Mouse (Mus musculus) midbrain, embryonic 11.5 days (tissue): Measurements from ENCODE around the gene Gm10256. TPM values are rescaled to one million over a fixed set of nuclear protein-coding genes. Genes with fewer than 3 reads are reported as not detected.
"Not testable (repeated sequence)": the region's sequence is repeated elsewhere in the genome, so short reads cannot be mapped to it uniquely, and the experiment has no call there.

Experiments
- ATAC-seq: fragments of 200-750 bp; cut with Nextera tagmentation; 2 replicates; pipeline ENCODE4 v1.8.0; 2017; ENCODE audit warnings: moderate TSS enrichment, moderate library complexity; ENCODE audit not compliant: low FRiP score
- DNase-seq: peaks from one replicate; pipeline ENCODE4 v3.0.0; 2015; ENCODE audit warnings: low spot score; ENCODE audit errors: missing footprints
- H3K27ac ChIP-seq: fragments of 300-500 bp; sonication (generic); 2 replicates; pipeline ENCODE4 v1.5.1; 2014; ENCODE audit warnings: low read depth, low read length
- H3K27me3 ChIP-seq: fragments of 300-500 bp; sonication (generic); 2 replicates; pipeline ENCODE4 v1.6.1; 2014; ENCODE audit warnings: mild to moderate bottlenecking, low read length, moderate library complexity, mixed read lengths; ENCODE audit not compliant: control insufficient read depth, insufficient read depth
- H3K36me3 ChIP-seq: fragments of 300-500 bp; sonication (generic); 2 replicates; pipeline ENCODE4 v1.6.1; 2014; ENCODE audit warnings: mild to moderate bottlenecking, low read length, moderate library complexity, mixed read lengths; ENCODE audit not compliant: control insufficient read depth, insufficient read depth
- H3K4me1 ChIP-seq: fragments of 300-500 bp; sonication (generic); 2 replicates; pipeline ENCODE4 v1.6.1; 2014; ENCODE audit warnings: low read length; ENCODE audit not compliant: control insufficient read depth, insufficient read depth
- H3K4me2 ChIP-seq: fragments of 300-500 bp; sonication (generic); 2 replicates; pipeline ENCODE4 v1.6.1; 2014; ENCODE audit warnings: mild to moderate bottlenecking, moderate library complexity
- H3K4me3 ChIP-seq: fragments of 300-500 bp; sonication (generic); 2 replicates; pipeline ENCODE4 v1.5.1; 2014; ENCODE audit warnings: low read depth, low read length
- H3K9ac ChIP-seq: fragments of 300-500 bp; sonication (generic); 2 replicates; pipeline ENCODE4 v1.6.1; 2014; ENCODE audit warnings: low read length
- H3K9me3 ChIP-seq: fragments of 300-500 bp; sonication (generic); 2 replicates; pipeline ENCODE4 v1.6.1; 2016; ENCODE audit warnings: low read length; ENCODE audit not compliant: control insufficient read depth
- WGBS: fragments of 180-500 bp; shearing (Covaris S2); extraction: QIAGEN DNeasy Blood & Tissue Kit; methylation state at CpG from one replicate; pipeline ENCODE4 v1.1.7; 2014; 5-methylcytosine and 5-hydroxymethylcytosine counted together
- polyA plus RNA-seq: library from polyadenylated mRNA; unstranded; fragments of >200 nt; fragmentation: Nextera tagmentation; extraction: Ambion mirVana; gene quantifications from 2 replicates; pipeline ENCODE4 v1.2.1, GENCODE M21; 2014

Gene Gm10256
- polyA plus RNA-seq: not detected in 2 replicates

DNA sequence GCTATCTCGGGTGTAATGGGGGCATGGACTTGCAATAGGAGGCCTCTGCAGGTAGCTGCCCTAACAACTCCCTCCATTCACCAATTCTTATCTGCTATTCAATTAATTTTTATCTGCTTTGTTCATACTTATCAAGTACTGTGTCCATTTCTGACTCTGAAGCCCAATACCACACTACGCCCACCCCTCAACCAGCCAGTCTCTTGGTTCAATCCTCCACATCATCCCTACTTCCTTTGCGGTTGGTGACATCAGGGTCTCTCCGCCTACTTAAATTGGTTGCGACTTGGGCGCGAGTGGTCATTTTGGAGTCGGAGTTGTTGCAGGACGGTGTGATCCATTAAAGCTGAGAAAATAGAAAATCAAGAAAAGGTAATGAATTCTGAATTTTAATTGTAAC lies at the start of gene Gm10256, which contains the start of gene Rbmy:
Gene Gm10256 (plus strand): TSS at position 320 of the 400 bp plus-strand sequence.
Gene Rbmy (plus strand): TSS at position 301 of the 400 bp plus-strand sequence.
- not testable (repeated sequence) for H3K9ac ChIP-seq, H3K4me2 ChIP-seq, H3K36me3 ChIP-seq, H3K9me3 ChIP-seq, H3K27me3 ChIP-seq, H3K27ac ChIP-seq, H3K4me3 ChIP-seq, DNase-seq, H3K4me1 ChIP-seq, ATAC-seq
- no CpG with 5 or more reads among the region's 9 CpGs for whole genome bisulfite sequencing

GRCm38 (mm10) chrY:2796105-2796504 lies 34.4 kb upstream of the Gm10256 start, which contains the start of gene Gm4064:
TSS of gene Gm4064 (minus strand) at chrY:2796205.
- H3K27me3 ChIP-seq, ATAC-seq, H3K36me3 ChIP-seq: not testable (repeated sequence)

DNA sequence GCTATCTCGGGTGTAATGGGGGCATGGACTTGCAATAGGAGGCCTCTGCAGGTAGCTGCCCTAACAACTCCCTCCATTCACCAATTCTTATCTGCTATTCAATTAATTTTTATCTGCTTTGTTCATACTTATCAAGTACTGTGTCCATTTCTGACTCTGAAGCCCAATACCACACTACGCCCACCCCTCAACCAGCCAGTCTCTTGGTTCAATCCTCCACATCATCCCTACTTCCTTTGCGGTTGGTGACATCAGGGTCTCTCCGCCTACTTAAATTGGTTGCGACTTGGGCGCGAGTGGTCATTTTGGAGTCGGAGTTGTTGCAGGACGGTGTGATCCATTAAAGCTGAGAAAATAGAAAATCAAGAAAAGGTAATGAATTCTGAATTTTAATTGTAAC lies 70.2 kb downstream of the Gm10256 start, which contains the start of gene Gm10352:
Gene Gm10352 (plus strand): TSS at position 301 of the 400 bp plus-strand sequence.
- not testable (repeated sequence) for H3K4me2 ChIP-seq, H3K9me3 ChIP-seq, H3K4me1 ChIP-seq, H3K27me3 ChIP-seq, H3K27ac ChIP-seq, DNase-seq, H3K4me3 ChIP-seq, H3K9ac ChIP-seq, ATAC-seq, H3K36me3 ChIP-seq
- no CpG with 5 or more reads among the region's 9 CpGs for WGBS

More at GRCm38 (mm10) chrY:2796105-2796504, 34.4 kb upstream of the Gm10256 start, which contains the start of gene Gm4064:
- DNase-seq, H3K27ac ChIP-seq, H3K9me3 ChIP-seq, H3K4me3 ChIP-seq, H3K4me1 ChIP-seq, H3K9ac ChIP-seq, H3K4me2 ChIP-seq: not testable (repeated sequence)
- WGBS: no CpG with 5 or more reads among the region's 8 CpGs

Other genes with a start within 250 kb of the Gm10256 start
- not detected in 2 replicates for gene H2al2c, start 231.6 kb upstream of the Gm10256 start, polyA plus RNA-seq
- gene Sry, start 167.0 kb upstream of the Gm10256 start, polyA plus RNA-seq: not detected in 2 replicates
- gene H2al2b, start 110.0 kb upstream of the Gm10256 start, polyA plus RNA-seq: not detected in 2 replicates
- gene Gm4064, start 34.5 kb upstream of the Gm10256 start, polyA plus RNA-seq: not detected in 2 replicates
- not detected in 2 replicates for gene Rbmy, start within 50 bp of the Gm10256 start, polyA plus RNA-seq
- not detected in 2 replicates for gene Gm10352, start 70.3 kb downstream of the Gm10256 start, polyA plus RNA-seq
- not detected in 2 replicates for gene Gm29289, start 101.9 kb downstream of the Gm10256 start, polyA plus RNA-seq